Mouse (Mus musculus) thymus, adult 2 months (tissue): ENCODE data around the gene Zbtb38.

Experiments used
- CTCF ChIP-seq: fragments of 200-500 bp; IDR thresholded peaks from 2 replicates; pipeline ENCODE4 v1.5.1; 2012; ENCODE audit warnings: mild to moderate bottlenecking, control low read depth, low read length, moderate library complexity, borderline replicate concordance; ENCODE audit not compliant: control insufficient read depth, poor library complexity, insufficient read depth; ENCODE audit errors: extremely low read depth
- POLR2A ChIP-seq: fragments of 200-500 bp; IDR thresholded peaks from 2 replicates; pipeline ENCODE4 v1.6.1; 2012; ENCODE audit warnings: mild to moderate bottlenecking, low read length, control low read depth, moderate library complexity; ENCODE audit not compliant: control insufficient read depth, poor library complexity, insufficient read depth; ENCODE audit errors: extremely low read depth

- TF ChIP-seq CTCF (no peak), POLR2A (no peak)
Observed at GRCm38 (mm10) chr9:96740712-96741364, 11.8 kb downstream of the Zbtb38 start.
